ENCODE assay signal across 12 mouse cellular contexts in genomic region chr6:87778294-87779173, GRCm38 (mm10). TPM values are rescaled to one million over a fixed set of nuclear protein-coding genes. Genes with fewer than 3 reads are reported as not detected.
A peak's percentile ranks its signal among the peaks of the same experiment; 100 is the strongest.
DNase-seq lines count a peak whose midpoint lies in the region; ATAC-seq lines count a peak whose summit lies in the region.
"Had no signal": no experiment of that assay in that cellular context is flagged by ENCODE, and none has a peak within 500 bp of the region (broad histone marks: within the 10 kb centered on the region; RNA-seq: fewer than 3 reads in every experiment).

No protein-coding gene starts in this region.

- H3K4me1 ChIP-seq in intestine, embryonic 15.5 days (replicated peaks) = 0 out of 2 replicates have a peak, but pooled peaks cover 2% of the 10 kb centered on the region

- WGBS in intestine, embryonic 15.5 days = 66% methylated on average over 11 of the region's 11 CpGs

- peak; percentile 25 for DNase-seq in lung, postnatal 10 days
- DNase-seq in lung, postnatal 25 days (ENCODE audit: low spot score) = no peak
- no peak for DNase-seq in left cerebral cortex, postnatal 36 days (ENCODE audit: low spot score in 2 of 2)
- DNase-seq in neural tube, embryonic 10.5 days (ENCODE audit: extremely low spot score, low spot score) = no peak
- DNase-seq in right cerebral cortex, postnatal 14 days = no peak

- H3K27ac ChIP-seq in intestine, embryonic 15.5 days = no peak overlapping the region
- H3K27ac ChIP-seq: limb, embryonic 13.5 days had no signal

- no peak overlapping the region for H3K9ac ChIP-seq in intestine, embryonic 15.5 days
- H3K9ac ChIP-seq: limb, embryonic 13.5 days had no signal

- no peak overlapping the region for H3K4me3 ChIP-seq in intestine, embryonic 15.5 days (replicated peaks)
- H3K4me3 ChIP-seq: limb, embryonic 13.5 days; myocyte had no signal

- no peak overlapping the region for H3K4me2 ChIP-seq in intestine, embryonic 15.5 days (replicated peaks)
- H3K4me2 ChIP-seq: limb, embryonic 13.5 days had no signal

- ATAC-seq in common myeloid progenitor, adult 5-6 weeks (replicated peaks; ENCODE audit: low read depth, poor library complexity, severe bottlenecking) = peak; percentile 50
- ATAC-seq in intestine, embryonic 15.5 days = peak; percentile 55; the same call in 1 of the 2 replicates
- ATAC-seq in megakaryocyte progenitor cell, adult 5-6 weeks (replicated peaks; ENCODE audit: poor library complexity) = peak; percentile 50
- ATAC-seq: inflammation-experienced regulatory T-cells, adult 6 months had no signal

- no peaks in the 10 kb centered on the region for H3K9me3 ChIP-seq in intestine, embryonic 15.5 days
- H3K9me3 ChIP-seq: limb, embryonic 13.5 days had no signal

- H3K27me3 ChIP-seq in intestine, embryonic 15.5 days (replicated peaks) = no peaks in the 10 kb centered on the region
- H3K27me3 ChIP-seq: limb, embryonic 13.5 days had no signal

- no peaks in the 10 kb centered on the region for H3K36me3 ChIP-seq in intestine, embryonic 15.5 days
- H3K36me3 ChIP-seq: limb, embryonic 13.5 days had no signal

- intact Hi-C loops in left cerebral cortex, postnatal 36 days (cut with DNase I) = no loop called here

RNA-seq across cellular contexts. Expression of gene Gp9, which starts 0.7 kb away (rescaled TPM):
- 13.4 and 14.6 TPM in 2 replicates for total RNA-seq in common myeloid progenitor, adult 5-6 weeks (2017)
- polyA plus RNA-seq in intestine, embryonic 15.5 days (2015; fragmentation: Nextera tagmentation; extraction: Ambion mirVana) = 1.4 and 2.2 TPM in 2 replicates
- 1.9 and 2.2 TPM in 2 replicates for total RNA-seq in megakaryocyte progenitor cell, adult 5-6 weeks (2015)
- 0.81 and 2.3 TPM in 2 replicates for total RNA-seq in megakaryocyte progenitor cell, adult 5-6 weeks (2017)
- 1 to 10 TPM; 1.3 to 1.9 TPM for total RNA-seq in left cerebral cortex, postnatal 36 days (2021)
- polyA plus RNA-seq: myocyte; small intestine, adult 2 months had no signal

RNA-seq across cellular contexts. Expression of gene Rab43, which starts 33.4 kb away (rescaled TPM):
- 7.1 and 10.1 TPM in 2 replicates for total RNA-seq in common myeloid progenitor, adult 5-6 weeks (2017)
- polyA plus RNA-seq in intestine, embryonic 15.5 days (2015; fragmentation: Nextera tagmentation; extraction: Ambion mirVana) = 11.0 and 12.2 TPM in 2 replicates
- 12.7 and 17.9 TPM in 2 replicates for total RNA-seq in megakaryocyte progenitor cell, adult 5-6 weeks (2015)
- total RNA-seq in megakaryocyte progenitor cell, adult 5-6 weeks (2017) = 3.5 and 5.1 TPM in 2 replicates
- total RNA-seq in left cerebral cortex, postnatal 36 days (2021) = 10 to 100 TPM; 14.1 to 18.1 TPM

RNA-seq across cellular contexts. Expression of gene Efcc1, which starts 47.9 kb away (rescaled TPM):
- total RNA-seq in common myeloid progenitor, adult 5-6 weeks (2017) = 5.4 and 9.5 TPM in 2 replicates
- polyA plus RNA-seq in intestine, embryonic 15.5 days (2015; fragmentation: Nextera tagmentation; extraction: Ambion mirVana) = 0.90 and 1.0 TPM in 2 replicates
- total RNA-seq in megakaryocyte progenitor cell, adult 5-6 weeks (2015) = 0.64 and 1.0 TPM in 2 replicates
- total RNA-seq in megakaryocyte progenitor cell, adult 5-6 weeks (2017) = 2.1 TPM in 2 replicates
- total RNA-seq in left cerebral cortex, postnatal 36 days (2021) = 1 to 10 TPM; 3.9 to 6.0 TPM

RNA-seq across cellular contexts. Expression of gene Gm45140, which starts 57.1 kb away (rescaled TPM):
- total RNA-seq in common myeloid progenitor, adult 5-6 weeks (2017) = 16.3 and 25.1 TPM in 2 replicates
- 3.3 and 4.1 TPM in 2 replicates for polyA plus RNA-seq in intestine, embryonic 15.5 days (2015; fragmentation: Nextera tagmentation; extraction: Ambion mirVana)
- total RNA-seq in megakaryocyte progenitor cell, adult 5-6 weeks (2015) = 2.2 and 3.7 TPM in 2 replicates
- 17.4 and 19.9 TPM in 2 replicates for total RNA-seq in megakaryocyte progenitor cell, adult 5-6 weeks (2017)
- 1 to 10 TPM; 1.4 to 3.0 TPM for total RNA-seq in left cerebral cortex, postnatal 36 days (2021)
